Mouse (Mus musculus): ENCODE measurements around the gene Arhgap18. TPM values are rescaled to one million over a fixed set of nuclear protein-coding genes. Genes with fewer than 3 reads are reported as not detected.

Arhgap18 gene
- polyA plus RNA-seq, 1 experiment from 2014 or later = 11.1 TPM

DNA sequence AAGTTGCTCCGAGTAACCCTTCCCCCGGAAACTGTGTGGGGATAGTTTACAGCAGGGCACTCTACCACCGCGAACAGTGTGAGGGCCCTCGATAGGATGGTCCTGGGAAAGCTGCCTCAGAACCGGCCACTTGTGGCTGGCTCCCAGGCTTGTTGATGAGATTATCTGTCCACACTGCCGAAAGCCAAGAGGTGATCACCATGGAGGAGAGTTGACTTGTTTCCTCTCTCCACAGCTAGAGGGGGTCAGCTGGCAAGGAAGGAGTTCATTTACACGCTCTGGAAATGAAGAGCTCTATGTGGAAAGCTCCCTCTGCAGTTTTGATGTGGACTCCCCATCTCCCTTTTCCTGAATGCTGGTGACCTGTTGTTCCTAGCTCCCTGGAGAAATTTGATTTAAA lies 196.4 kb downstream of the Arhgap18 start:
- H3K9me3 ChIP-seq = no peaks in the 10 kb centered on the region
- DNase-seq (ENCODE audit: low spot score) = no peak
- no peaks in the 10 kb centered on the region for H3K36me3 ChIP-seq (replicated peaks)
- H3K27ac ChIP-seq (replicated peaks) = no peak overlapping the region
- H3K4me1 ChIP-seq = no peaks in the 10 kb centered on the region
- WGBS = 68% methylated on average over 8 of the region's 8 CpGs
- no peak overlapping the region for H3K4me3 ChIP-seq
- no peaks in the 10 kb centered on the region for H3K27me3 ChIP-seq (replicated peaks; ENCODE audit: low read depth, poor library complexity, severe bottlenecking)

DNA sequence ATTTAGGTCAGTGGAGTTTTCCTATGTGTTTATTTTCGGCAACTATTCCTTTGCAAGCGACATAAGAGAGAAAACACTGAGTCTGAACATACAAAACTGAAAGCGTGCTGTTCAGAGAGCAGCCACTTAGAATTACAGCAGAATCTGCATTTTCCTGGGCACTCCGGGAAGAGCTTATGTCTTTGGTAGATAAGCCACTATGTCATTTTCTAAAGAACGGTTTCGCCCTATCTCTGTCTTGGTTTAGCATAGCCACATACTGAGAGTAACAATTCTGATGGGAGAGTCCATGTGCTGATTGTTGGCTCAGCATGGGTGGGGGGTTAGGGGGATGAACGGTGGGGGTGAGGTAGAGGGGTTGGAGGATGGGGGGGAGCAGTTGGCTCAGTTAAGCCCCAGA lies 197.2 kb downstream of the Arhgap18 start:
- Histone ChIP-seq H3K9me3 (no peaks in the 10 kb centered on the region), H3K4me3 (no peak overlapping the region), H3K27me3 (replicated peaks; ENCODE audit: low read depth, poor library complexity, severe bottlenecking) (no peaks in the 10 kb centered on the region), H3K4me1 (no peaks in the 10 kb centered on the region), H3K36me3 (replicated peaks) (no peaks in the 10 kb centered on the region), H3K27ac (replicated peaks) (no peak overlapping the region)
- DNase-seq (ENCODE audit: low spot score) = no peak
- 87% methylated on average over 7 of the region's 7 CpGs for WGBS

DNA sequence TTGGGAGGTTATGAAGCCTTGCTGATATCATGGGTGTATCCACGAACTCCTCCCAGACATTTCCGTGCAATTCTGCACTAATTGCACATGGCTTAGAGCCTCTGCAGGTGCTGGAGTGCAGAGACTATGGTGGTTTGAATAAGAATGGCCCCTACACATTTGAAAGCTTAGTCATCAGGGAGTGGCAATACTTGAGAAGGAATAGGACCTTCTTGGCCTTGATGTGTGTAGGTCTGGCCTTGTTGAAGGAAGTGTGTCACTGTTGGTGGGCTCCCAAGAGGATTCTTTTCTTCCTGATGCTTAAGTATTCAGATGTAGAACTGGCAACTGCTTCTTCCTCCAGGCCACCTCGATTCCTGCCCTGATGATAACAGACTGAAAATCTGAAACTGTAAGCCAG lies 205.3 kb downstream of the Arhgap18 start:
- 85% methylated on average over 3 of the region's 3 CpGs for WGBS
- Histone ChIP-seq H3K9me3 (no peaks in the 10 kb centered on the region), H3K27me3 (replicated peaks; ENCODE audit: low read depth, poor library complexity, severe bottlenecking) (no peaks in the 10 kb centered on the region), H3K27ac (replicated peaks) (no peak overlapping the region), H3K36me3 (replicated peaks) (no peaks in the 10 kb centered on the region), H3K4me3 (no peak overlapping the region), H3K4me1 (no peaks in the 10 kb centered on the region)
- DNase-seq (ENCODE audit: low spot score) = no peak
